Mouse (Mus musculus): Measurements from ENCODE around the gene Shisa5. TPM values are rescaled to one million over a fixed set of nuclear protein-coding genes. Genes with fewer than 3 reads are reported as not detected.

The Shisa5 gene
- polyA plus RNA-seq, 1 experiment = 201 TPM

- DNase-seq (ENCODE audit: low spot score) = no peak
These were observed 15.5 kb downstream of the Shisa5 start for GRCm38 (mm10) chr9:109053851-109054250.

GRCm38 (mm10) chr9:109054712-109055111 is 16.3 kb downstream of the Shisa5 start:
- no peak for DNase-seq (ENCODE audit: low spot score)

GRCm38 (mm10) chr9:109055271-109056030 is 17.1 kb downstream of the Shisa5 start:
- DNase-seq (ENCODE audit: low spot score) = no peak

- DNase-seq (ENCODE audit: low spot score) = no peak
These were observed 17.8 kb downstream of the Shisa5 start for GRCm38 (mm10) chr9:109056081-109056690.

- no peak for DNase-seq (ENCODE audit: low spot score)
These were observed 18.6 kb downstream of the Shisa5 start for GRCm38 (mm10) chr9:109056916-109057315.

GRCm38 (mm10) chr9:109057543-109057942 is 19.2 kb downstream of the Shisa5 start:
- no peak for DNase-seq (ENCODE audit: low spot score)

- DNase-seq (ENCODE audit: low spot score) = no peak
These were observed 19.8 kb downstream of the Shisa5 start for GRCm38 (mm10) chr9:109058006-109058765.

GRCm38 (mm10) chr9:109059136-109059903 is 21.0 kb downstream of the Shisa5 start, which contains the start of gene Trex1:
Gene Trex1 (minus strand): TSS chr9:109059734.
- DNase-seq (ENCODE audit: low spot score) = peak; percentile 79

- DNase-seq (ENCODE audit: low spot score) = no peak
These were observed 22.0 kb downstream of the Shisa5 start for GRCm38 (mm10) chr9:109060184-109060897.

- no peak for DNase-seq (ENCODE audit: low spot score)
These were observed 22.5 kb downstream of the Shisa5 start for GRCm38 (mm10) chr9:109060898-109061295.

- DNase-seq (ENCODE audit: low spot score) = no peak
These were observed 29.9 kb downstream of the Shisa5 start for GRCm38 (mm10) chr9:109068095-109068735.

GRCm38 (mm10) chr9:109073661-109074573 is 35.6 kb downstream of the Shisa5 start, which contains the start of gene Atrip:
Gene Atrip (minus strand): TSS chr9:109074124.
- DNase-seq (ENCODE audit: low spot score) = peak; percentile 86

- DNase-seq (ENCODE audit: low spot score) = no peak
These were observed 42.2 kb downstream of the Shisa5 start for GRCm38 (mm10) chr9:109080516-109080915.

GRCm38 (mm10) chr9:109081749-109082123 is 43.4 kb downstream of the Shisa5 start:
- no peak for DNase-seq (ENCODE audit: low spot score)

- peak; percentile 70 for DNase-seq (ENCODE audit: low spot score)
These were observed 43.9 kb downstream of the Shisa5 start, which contains the start of the genes Ccdc51 and Tma7 for GRCm38 (mm10) chr9:109082124-109082800. Gene Ccdc51 (plus strand): TSS chr9:109082493. Gene Tma7 (minus strand): TSS chr9:109082587.

- DNase-seq (ENCODE audit: low spot score) = no peak
These were observed 46.6 kb downstream of the Shisa5 start for GRCm38 (mm10) chr9:109084922-109085321.

- no peak for DNase-seq (ENCODE audit: low spot score)
These were observed 49.6 kb downstream of the Shisa5 start for GRCm38 (mm10) chr9:109087987-109088386.

GRCm38 (mm10) chr9:109090446-109090845 is 52.1 kb downstream of the Shisa5 start:
- no peak for DNase-seq (ENCODE audit: low spot score)

GRCm38 (mm10) chr9:109091802-109092201 is 53.4 kb downstream of the Shisa5 start:
- no peak for DNase-seq (ENCODE audit: low spot score)

Data from urinary bladder, adult 2 months (tissue).